Mouse (Mus musculus) G1E (cell line): ENCODE measurements around the gene Ogfod2. TPM values are rescaled to one million over a fixed set of nuclear protein-coding genes. Genes with fewer than 3 reads are reported as not detected.

Experiments
- ATAC-seq: 2 replicates; pipeline ENCODE4 v1.8.0; 2016; ENCODE audit warnings: mild to moderate bottlenecking; ENCODE audit not compliant: insufficient number of reproducible peaks, poor library complexity, low FRiP score, severe bottlenecking; ENCODE audit errors: extremely low read depth
- DNase-seq: peaks from one replicate; pipeline ENCODE4 v3.0.0; 2012; ENCODE audit warnings: low spot score
- H3K27me3 ChIP-seq: 2 replicates; pipeline ENCODE4 v1.6.1; 2012; ENCODE audit warnings: mild to moderate bottlenecking, low read length, inconsistent platforms; ENCODE audit not compliant: insufficient read depth
- H3K36me3 ChIP-seq: replicated peaks from 2 replicates; pipeline ENCODE3; 2012; ENCODE audit warnings: mild to moderate bottlenecking, inconsistent platforms
- H3K4me1 ChIP-seq: 2 replicates; pipeline ENCODE4 v1.6.1; 2012; ENCODE audit warnings: low read depth, low read length, inconsistent platforms, mixed read lengths; ENCODE audit not compliant: insufficient read depth
- H3K4me3 ChIP-seq: 2 replicates; pipeline ENCODE4 v1.5.1; 2012; ENCODE audit warnings: low read depth, mild to moderate bottlenecking, inconsistent platforms, low read length, moderate library complexity, mixed read lengths
- H3K9me3 ChIP-seq: replicated peaks from 2 replicates; pipeline ENCODE4 v1.6.1; 2012; ENCODE audit warnings: inconsistent platforms
- CTCF ChIP-seq: IDR thresholded peaks from 2 replicates; pipeline ENCODE4 v1.5.1; 2012; ENCODE audit warnings: low read depth, low read length, inconsistent platforms, mixed read lengths
- GATA1 ChIP-seq: IDR thresholded peaks from 2 replicates; pipeline ENCODE4 v1.6.1; 2012; ENCODE audit warnings: borderline replicate concordance, low read length, inconsistent platforms, mixed read lengths
- GATA2 ChIP-seq: IDR thresholded peaks from 2 replicates; pipeline ENCODE4 v1.6.1; 2012; ENCODE audit warnings: low read depth, low read length, inconsistent platforms, borderline replicate concordance
- POLR2AphosphoS5 ChIP-seq: IDR thresholded peaks from 2 replicates; pipeline ENCODE4 v1.6.1; 2012; ENCODE audit warnings: low read depth, low read length, inconsistent platforms; ENCODE audit not compliant: insufficient replicate concordance
- TAL1 ChIP-seq: conservative IDR thresholded peaks from 2 replicates; pipeline ENCODE4 v1.6.1; 2012; ENCODE audit warnings: low read depth, low read length, inconsistent platforms, mixed read lengths
- polyA plus RNA-seq: library from polyadenylated mRNA; stranded (reverse); fragments of >175 nt; gene quantifications from 2 replicates; pipeline ENCODE4 v1.2.3, GENCODE M21; 2012
- total RNA-seq, 2 experiments: library from RNA; stranded (forward) in 1 of 2; stranded (reverse) in 1 of 2; fragments of 200-1000 nt in 1 of 2; fragments of >200 nt in 1 of 2; fragmentation: Nextera tagmentation in 1 of 2; gene quantifications; 2 replicates each; pipeline ENCODE4 v1.2.3; 2014 to 2017

The Ogfod2 gene
- total and polyA plus RNA-seq, 3 experiments = 14.9 to 60.2 (median 28.1) TPM

GRCm38 (mm10) chr5:124077241-124077640 is 34.9 kb upstream of the Ogfod2 start:
- no peak for TF ChIP-seq POLR2AphosphoS5
- TF ChIP-seq GATA1 = no peak
- no peak for TF ChIP-seq GATA2
- no peak for TF ChIP-seq CTCF
- TF ChIP-seq TAL1 = no peak
- H3K4me3 ChIP-seq = no peak overlapping the region
- no peaks in the 10 kb centered on the region for H3K9me3 ChIP-seq
- no peak for DNase-seq
- no peaks in the 10 kb centered on the region for H3K36me3 ChIP-seq
- peaks cover 24% of the 10 kb centered on the region; the same call in 1 of the 2 replicates for H3K27me3 ChIP-seq
- peaks cover 65% of the 10 kb centered on the region for H3K4me1 ChIP-seq
- no peak for ATAC-seq

DNA sequence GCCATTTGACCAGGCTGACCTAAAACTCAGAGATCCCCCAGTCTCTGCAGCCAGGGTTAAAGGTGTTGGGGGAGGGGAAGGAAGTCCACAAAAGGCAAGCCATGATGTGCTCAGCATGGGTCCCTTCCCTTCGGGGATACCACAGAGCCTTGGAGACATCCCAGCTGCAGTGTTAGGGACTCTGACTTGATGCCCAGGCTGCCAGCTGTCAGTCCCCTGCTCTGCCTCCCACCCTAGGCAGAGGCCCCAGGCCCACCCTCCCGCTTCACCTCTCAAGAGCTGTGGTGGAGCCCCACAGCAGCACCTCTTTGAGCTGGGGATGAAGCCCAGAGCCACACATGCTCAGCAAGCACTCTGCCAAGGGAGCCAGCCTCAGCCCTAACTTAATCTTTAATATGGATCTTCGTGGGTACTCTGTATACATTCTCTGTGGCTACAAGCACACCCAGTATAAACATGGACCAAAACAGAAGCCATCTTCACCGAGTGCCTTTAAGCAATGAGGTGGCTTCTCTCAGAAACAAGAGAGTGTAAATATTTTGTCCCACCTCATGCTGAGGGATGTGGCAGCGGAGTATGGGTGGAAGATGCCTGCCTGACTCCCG is 34.1 kb upstream of the Ogfod2 start:
- H3K4me3 ChIP-seq = no peak overlapping the region
- no peak for ATAC-seq
- peaks cover 68% of the 10 kb centered on the region for H3K4me1 ChIP-seq
- no peaks in the 10 kb centered on the region for H3K36me3 ChIP-seq
- H3K9me3 ChIP-seq = no peaks in the 10 kb centered on the region
- peaks cover 29% of the 10 kb centered on the region; the same call in 1 of the 2 replicates for H3K27me3 ChIP-seq
- TF ChIP-seq POLR2AphosphoS5 (no peak), GATA1 (no peak), TAL1 (no peak), CTCF (no peak), GATA2 (no peak)
- no peak for DNase-seq

- peaks cover 33% of the 10 kb centered on the region; the same call in 1 of the 2 replicates for H3K27me3 ChIP-seq
- ATAC-seq (no peak), DNase-seq (no peak)
- no peak overlapping the region for H3K4me3 ChIP-seq
- H3K9me3 ChIP-seq = no peaks in the 10 kb centered on the region
- H3K36me3 ChIP-seq = no peaks in the 10 kb centered on the region
- TF ChIP-seq GATA2 (no peak), POLR2AphosphoS5 (no peak), CTCF (no peak), TAL1 (no peak), GATA1 (no peak)
- H3K4me1 ChIP-seq = peaks cover 61% of the 10 kb centered on the region
Measured at GRCm38 (mm10) chr5:124078794-124079416, 33.2 kb upstream of the Ogfod2 start.

- peaks cover 61% of the 10 kb centered on the region for H3K4me1 ChIP-seq
- no peaks in the 10 kb centered on the region for H3K36me3 ChIP-seq
- H3K27me3 ChIP-seq = peaks cover 33% of the 10 kb centered on the region; the same call in 1 of the 2 replicates
- TF ChIP-seq GATA2 = no peak
- no peak for TF ChIP-seq GATA1
- no peak for TF ChIP-seq POLR2AphosphoS5
- no peak for TF ChIP-seq TAL1
- TF ChIP-seq CTCF = no peak
- DNase-seq (no peak), ATAC-seq (no peak)
- H3K9me3 ChIP-seq = no peaks in the 10 kb centered on the region
- H3K4me3 ChIP-seq = no peak overlapping the region; the same call in 1 of the 2 replicates
Measured at GRCm38 (mm10) chr5:124079880-124080279, 32.2 kb upstream of the Ogfod2 start.

GRCm38 (mm10) chr5:124082447-124082846 is 29.6 kb upstream of the Ogfod2 start:
- H3K9me3 ChIP-seq = no peaks in the 10 kb centered on the region
- peaks cover 47% of the 10 kb centered on the region for H3K27me3 ChIP-seq
- H3K4me1 ChIP-seq = peaks cover 43% of the 10 kb centered on the region
- DNase-seq (no peak), ATAC-seq (no peak)
- no peak for TF ChIP-seq CTCF
- TF ChIP-seq GATA1 = no peak
- no peak for TF ChIP-seq GATA2
- TF ChIP-seq TAL1 = no peak
- TF ChIP-seq POLR2AphosphoS5 = no peak
- no peaks in the 10 kb centered on the region for H3K36me3 ChIP-seq
- no peak overlapping the region for H3K4me3 ChIP-seq

GRCm38 (mm10) chr5:124082941-124083688 is 29.0 kb upstream of the Ogfod2 start:
- no peak for ATAC-seq
- DNase-seq = no peak
- no peaks in the 10 kb centered on the region for H3K9me3 ChIP-seq
- no peak overlapping the region for H3K4me3 ChIP-seq
- H3K36me3 ChIP-seq = no peaks in the 10 kb centered on the region
- H3K4me1 ChIP-seq = peaks cover 40% of the 10 kb centered on the region
- TF ChIP-seq GATA2 = no peak
- TF ChIP-seq CTCF = no peak
- TF ChIP-seq TAL1 = no peak
- no peak for TF ChIP-seq POLR2AphosphoS5
- no peak for TF ChIP-seq GATA1
- H3K27me3 ChIP-seq = peaks cover 48% of the 10 kb centered on the region
